Mouse (Mus musculus) testis, adult 2 months (tissue): ENCODE results near the gene Pdhx. TPM values are rescaled to one million over a fixed set of nuclear protein-coding genes. Genes with fewer than 3 reads are reported as not detected.
A peak's percentile ranks its signal among the peaks of the same experiment; 100 is the strongest.

ENCODE experiments used
- H3K27ac ChIP-seq: fragments of 200-500 bp; 2 replicates; pipeline ENCODE4 v1.5.1; 2012; ENCODE audit warnings: low read depth, low read length; ENCODE audit not compliant: control insufficient read depth, insufficient read depth
- H3K27me3 ChIP-seq: fragments of 200-500 bp; 2 replicates; pipeline ENCODE4 v1.6.1; 2012; ENCODE audit warnings: mild to moderate bottlenecking, low read length, moderate library complexity; ENCODE audit not compliant: control insufficient read depth, insufficient read depth
- H3K36me3 ChIP-seq: fragments of 200-500 bp; 2 replicates; pipeline ENCODE4 v1.6.1; 2012; ENCODE audit warnings: mild to moderate bottlenecking, low read length; ENCODE audit not compliant: control insufficient read depth, insufficient read depth
- H3K4me1 ChIP-seq: fragments of 200-500 bp; 2 replicates; pipeline ENCODE4 v1.6.1; 2012; ENCODE audit warnings: low read length; ENCODE audit not compliant: control insufficient read depth, insufficient read depth
- H3K4me3 ChIP-seq: fragments of 200-500 bp; 2 replicates; pipeline ENCODE4 v1.5.1; 2012; ENCODE audit warnings: low read depth, mild to moderate bottlenecking, low read length, moderate library complexity, mixed read lengths; ENCODE audit not compliant: control insufficient read depth
- CTCF ChIP-seq: fragments of 200-500 bp; IDR thresholded peaks from 2 replicates; pipeline ENCODE4 v1.5.1; 2012; ENCODE audit warnings: low read depth, mild to moderate bottlenecking, inconsistent platforms, low read length, moderate library complexity; ENCODE audit not compliant: control insufficient read depth, insufficient read depth, insufficient replicate concordance
- POLR2A ChIP-seq: fragments of 200-500 bp; IDR thresholded peaks from 2 replicates; pipeline ENCODE4 v1.6.1; 2012; ENCODE audit warnings: low read depth, mild to moderate bottlenecking, inconsistent platforms, low read length, moderate library complexity; ENCODE audit not compliant: control insufficient read depth
- polyA plus RNA-seq: library from polyadenylated mRNA; depleted of rRNA; stranded (reverse); fragments of >200 nt; gene quantifications from 2 replicates; pipeline ENCODE4 v1.2.3, GENCODE M21; 2012; rRNA removed

Pdhx gene
- polyA plus RNA-seq: 47.9 and 50.3 TPM in 2 replicates

- no peaks in the 10 kb centered on the region for H3K27me3 ChIP-seq
- no peaks in the 10 kb centered on the region; the same call in 1 of the 2 replicates for H3K4me1 ChIP-seq
- TF ChIP-seq CTCF (no peak), POLR2A (peak; percentile 79)
- H3K36me3 ChIP-seq: no peaks in the 10 kb centered on the region
- H3K27ac ChIP-seq: peak within 1 kb of the TSS; percentile 93
- peak within 1 kb of the TSS; percentile 97 for H3K4me3 ChIP-seq
Observed at GRCm38 (mm10) chr2:103073219-103073982, at the start of gene Pdhx, which contains the start of gene Apip. TSS of gene Pdhx (minus strand) at chr2:103073513. TSS of gene Apip (plus strand) at chr2:103073675.

GRCm38 (mm10) chr2:103119197-103119854 is 46.0 kb upstream of the Pdhx start:
- TF ChIP-seq CTCF: no peak
- TF ChIP-seq POLR2A: no peak
- no peak overlapping the region for H3K4me3 ChIP-seq
- H3K36me3 ChIP-seq: no peaks in the 10 kb centered on the region
- H3K27ac ChIP-seq: no peak overlapping the region
- no peaks in the 10 kb centered on the region for H3K4me1 ChIP-seq
- H3K27me3 ChIP-seq: no peaks in the 10 kb centered on the region

- Histone ChIP-seq H3K27ac (no peak overlapping the region), H3K36me3 (no peaks in the 10 kb centered on the region), H3K4me1 (no peaks in the 10 kb centered on the region), H3K27me3 (no peaks in the 10 kb centered on the region), H3K4me3 (no peak overlapping the region)
- TF ChIP-seq CTCF (no peak), POLR2A (no peak)
Observed at GRCm38 (mm10) chr2:103118324-103119196, 45.2 kb upstream of the Pdhx start.

- Histone ChIP-seq H3K27ac (no peak overlapping the region), H3K4me3 (no peak overlapping the region), H3K4me1 (no peaks in the 10 kb centered on the region), H3K36me3 (no peaks in the 10 kb centered on the region), H3K27me3 (no peaks in the 10 kb centered on the region)
- no peak for TF ChIP-seq CTCF
- no peak for TF ChIP-seq POLR2A
Observed at GRCm38 (mm10) chr2:103117212-103117611, 43.9 kb upstream of the Pdhx start.

GRCm38 (mm10) chr2:103111669-103112068 is 38.4 kb upstream of the Pdhx start:
- no peaks in the 10 kb centered on the region for H3K27me3 ChIP-seq
- no peaks in the 10 kb centered on the region for H3K36me3 ChIP-seq
- no peak overlapping the region for H3K4me3 ChIP-seq
- no peaks in the 10 kb centered on the region for H3K4me1 ChIP-seq
- TF ChIP-seq POLR2A: no peak
- no peak for TF ChIP-seq CTCF
- no peak overlapping the region for H3K27ac ChIP-seq

GRCm38 (mm10) chr2:103106172-103106571 is 32.9 kb upstream of the Pdhx start:
- H3K27me3 ChIP-seq: no peaks in the 10 kb centered on the region
- no peak overlapping the region for H3K4me3 ChIP-seq
- H3K36me3 ChIP-seq: no peaks in the 10 kb centered on the region
- H3K4me1 ChIP-seq: no peaks in the 10 kb centered on the region
- H3K27ac ChIP-seq: no peak overlapping the region
- TF ChIP-seq CTCF: no peak
- no peak for TF ChIP-seq POLR2A

- H3K4me1 ChIP-seq: no peaks in the 10 kb centered on the region
- no peaks in the 10 kb centered on the region for H3K36me3 ChIP-seq
- TF ChIP-seq POLR2A (no peak), CTCF (no peak)
- no peak overlapping the region for H3K4me3 ChIP-seq
- no peak overlapping the region for H3K27ac ChIP-seq
- no peaks in the 10 kb centered on the region for H3K27me3 ChIP-seq
Observed at GRCm38 (mm10) chr2:103102595-103102994, 29.3 kb upstream of the Pdhx start.

GRCm38 (mm10) chr2:103089521-103089920 is 16.2 kb upstream of the Pdhx start:
- no peak for TF ChIP-seq POLR2A
- no peak for TF ChIP-seq CTCF
- H3K27me3 ChIP-seq: no peaks in the 10 kb centered on the region
- no peaks in the 10 kb centered on the region for H3K4me1 ChIP-seq
- H3K27ac ChIP-seq: no peak overlapping the region
- no peak overlapping the region for H3K4me3 ChIP-seq
- H3K36me3 ChIP-seq: peaks cover 1% of the 10 kb centered on the region
